Mouse (Mus musculus) G1E (cell line): ENCODE results near the gene Nol3. TPM values are rescaled to one million over a fixed set of nuclear protein-coding genes. Genes with fewer than 3 reads are reported as not detected.

Experiments
- ATAC-seq: 2 replicates; pipeline ENCODE4 v1.8.0; 2016; ENCODE audit warnings: mild to moderate bottlenecking; ENCODE audit not compliant: insufficient number of reproducible peaks, poor library complexity, low FRiP score, severe bottlenecking; ENCODE audit errors: extremely low read depth
- DNase-seq: peaks from one replicate; pipeline ENCODE4 v3.0.0; 2012; ENCODE audit warnings: low spot score
- H3K27me3 ChIP-seq: 2 replicates; pipeline ENCODE4 v1.6.1; 2012; ENCODE audit warnings: mild to moderate bottlenecking, low read length, inconsistent platforms; ENCODE audit not compliant: insufficient read depth
- H3K36me3 ChIP-seq: replicated peaks from 2 replicates; pipeline ENCODE3; 2012; ENCODE audit warnings: mild to moderate bottlenecking, inconsistent platforms
- H3K4me1 ChIP-seq: 2 replicates; pipeline ENCODE4 v1.6.1; 2012; ENCODE audit warnings: low read depth, low read length, inconsistent platforms, mixed read lengths; ENCODE audit not compliant: insufficient read depth
- H3K4me3 ChIP-seq: 2 replicates; pipeline ENCODE4 v1.5.1; 2012; ENCODE audit warnings: low read depth, mild to moderate bottlenecking, inconsistent platforms, low read length, moderate library complexity, mixed read lengths
- H3K9me3 ChIP-seq: replicated peaks from 2 replicates; pipeline ENCODE4 v1.6.1; 2012; ENCODE audit warnings: inconsistent platforms
- CTCF ChIP-seq: IDR thresholded peaks from 2 replicates; pipeline ENCODE4 v1.5.1; 2012; ENCODE audit warnings: low read depth, low read length, inconsistent platforms, mixed read lengths
- GATA1 ChIP-seq: IDR thresholded peaks from 2 replicates; pipeline ENCODE4 v1.6.1; 2012; ENCODE audit warnings: borderline replicate concordance, low read length, inconsistent platforms, mixed read lengths
- GATA2 ChIP-seq: IDR thresholded peaks from 2 replicates; pipeline ENCODE4 v1.6.1; 2012; ENCODE audit warnings: low read depth, low read length, inconsistent platforms, borderline replicate concordance
- POLR2AphosphoS5 ChIP-seq: IDR thresholded peaks from 2 replicates; pipeline ENCODE4 v1.6.1; 2012; ENCODE audit warnings: low read depth, low read length, inconsistent platforms; ENCODE audit not compliant: insufficient replicate concordance
- TAL1 ChIP-seq: conservative IDR thresholded peaks from 2 replicates; pipeline ENCODE4 v1.6.1; 2012; ENCODE audit warnings: low read depth, low read length, inconsistent platforms, mixed read lengths
- polyA plus RNA-seq: library from polyadenylated mRNA; stranded (reverse); fragments of >175 nt; gene quantifications from 2 replicates; pipeline ENCODE4 v1.2.3, GENCODE M21; 2012
- total RNA-seq, 2 experiments: library from RNA; stranded (forward) in 1 of 2; stranded (reverse) in 1 of 2; fragments of 200-1000 nt in 1 of 2; fragments of >200 nt in 1 of 2; fragmentation: Nextera tagmentation in 1 of 2; gene quantifications; 2 replicates each; pipeline ENCODE4 v1.2.3; 2014 to 2017

The Nol3 gene
- total and polyA plus RNA-seq, 3 experiments: 0.49 to 0.60 (median 0.60) TPM

- H3K27me3 ChIP-seq: peaks cover 25% of the 10 kb centered on the region
- DNase-seq (no peak), ATAC-seq (no peak)
- peaks cover 10% of the 10 kb centered on the region for H3K9me3 ChIP-seq
- peak overlapping the region; percentile 67 for H3K4me3 ChIP-seq
- H3K4me1 ChIP-seq: peaks cover 70% of the 10 kb centered on the region
- TF ChIP-seq GATA2 (no peak), GATA1 (no peak), POLR2AphosphoS5 (no peak), CTCF (no peak), TAL1 (no peak)
- peaks cover 31% of the 10 kb centered on the region for H3K36me3 ChIP-seq
Measured at GRCm38 (mm10) chr8:105269075-105269458, 6.9 kb upstream of the Nol3 start.

GRCm38 (mm10) chr8:105269461-105269947, 6.4 kb upstream of the Nol3 start, which contains the start of gene Hsf4:
TSS of gene Hsf4 (plus strand) at chr8:105269801.
- H3K4me1 ChIP-seq: peaks cover 69% of the 10 kb centered on the region
- ATAC-seq (0 out of 2 replicates have a peak, but pooled peaks have one; percentile 36), DNase-seq (peak; percentile 67)
- H3K36me3 ChIP-seq: peaks cover 31% of the 10 kb centered on the region
- peak within 1 kb of the TSS; percentile 67 for H3K4me3 ChIP-seq
- peaks cover 25% of the 10 kb centered on the region for H3K27me3 ChIP-seq
- TF ChIP-seq CTCF: no peak
- peaks cover 10% of the 10 kb centered on the region for H3K9me3 ChIP-seq

GRCm38 (mm10) chr8:105270101-105270915, 5.6 kb upstream of the Nol3 start:
- TF ChIP-seq GATA1: no peak
- no peak for TF ChIP-seq POLR2AphosphoS5
- TF ChIP-seq TAL1: no peak
- no peak for TF ChIP-seq CTCF
- TF ChIP-seq GATA2: no peak
- peaks cover 31% of the 10 kb centered on the region for H3K36me3 ChIP-seq
- DNase-seq: no peak
- peak overlapping the region; percentile 67; the same call in 1 of the 2 replicates for H3K4me3 ChIP-seq
- ATAC-seq: no peak
- peaks cover 10% of the 10 kb centered on the region for H3K9me3 ChIP-seq
- peaks cover 64% of the 10 kb centered on the region for H3K4me1 ChIP-seq
- H3K27me3 ChIP-seq: peaks cover 31% of the 10 kb centered on the region

GRCm38 (mm10) chr8:105270916-105271186, 5.1 kb upstream of the Nol3 start:
- H3K27me3 ChIP-seq: peaks cover 35% of the 10 kb centered on the region
- peaks cover 10% of the 10 kb centered on the region for H3K9me3 ChIP-seq
- no peak overlapping the region for H3K4me3 ChIP-seq
- H3K4me1 ChIP-seq: peaks cover 64% of the 10 kb centered on the region
- TF ChIP-seq CTCF (no peak), GATA1 (no peak), POLR2AphosphoS5 (no peak), GATA2 (no peak), TAL1 (no peak)
- DNase-seq (no peak), ATAC-seq (no peak)
- H3K36me3 ChIP-seq: peaks cover 31% of the 10 kb centered on the region

GRCm38 (mm10) chr8:105275387-105275786, 553 bp upstream of the Nol3 start:
- H3K27me3 ChIP-seq: peaks cover 51% of the 10 kb centered on the region
- H3K9me3 ChIP-seq: no peaks in the 10 kb centered on the region; the same call in 1 of the 2 replicates
- H3K4me3 ChIP-seq: no peak overlapping the region; the same call in 1 of the 2 replicates
- H3K4me1 ChIP-seq: peaks cover 52% of the 10 kb centered on the region
- no peak for DNase-seq
- no peak for ATAC-seq
- TF ChIP-seq GATA2: no peak
- no peak for TF ChIP-seq CTCF
- no peak for TF ChIP-seq POLR2AphosphoS5
- no peak for TF ChIP-seq GATA1
- TF ChIP-seq TAL1: no peak
- H3K36me3 ChIP-seq: peaks cover 17% of the 10 kb centered on the region

- peak; percentile 77 for DNase-seq
Measured at GRCm38 (mm10) chr8:105276292-105277120, 566 bp downstream of the Nol3 start.

More at GRCm38 (mm10) chr8:105276292-105277120, 566 bp downstream of the Nol3 start:
- ATAC-seq: peak; percentile 93
- peak overlapping the region; percentile 71 for H3K4me3 ChIP-seq
- no peak for TF ChIP-seq POLR2AphosphoS5
- TF ChIP-seq TAL1: no peak
- TF ChIP-seq GATA2: no peak
- TF ChIP-seq GATA1: no peak
- no peak for TF ChIP-seq CTCF
- H3K36me3 ChIP-seq: peaks cover 21% of the 10 kb centered on the region
- peaks cover 52% of the 10 kb centered on the region for H3K4me1 ChIP-seq
- H3K27me3 ChIP-seq: peaks cover 42% of the 10 kb centered on the region
- H3K9me3 ChIP-seq: no peaks in the 10 kb centered on the region; the same call in 1 of the 2 replicates
